Mouse (Mus musculus): Measurements from ENCODE around the gene Ube2v1. TPM values are rescaled to one million over a fixed set of nuclear protein-coding genes. Genes with fewer than 3 reads are reported as not detected.

The Ube2v1 gene
- polyA plus RNA-seq, 1 experiment from 2014 or later = 249 TPM

DNA sequence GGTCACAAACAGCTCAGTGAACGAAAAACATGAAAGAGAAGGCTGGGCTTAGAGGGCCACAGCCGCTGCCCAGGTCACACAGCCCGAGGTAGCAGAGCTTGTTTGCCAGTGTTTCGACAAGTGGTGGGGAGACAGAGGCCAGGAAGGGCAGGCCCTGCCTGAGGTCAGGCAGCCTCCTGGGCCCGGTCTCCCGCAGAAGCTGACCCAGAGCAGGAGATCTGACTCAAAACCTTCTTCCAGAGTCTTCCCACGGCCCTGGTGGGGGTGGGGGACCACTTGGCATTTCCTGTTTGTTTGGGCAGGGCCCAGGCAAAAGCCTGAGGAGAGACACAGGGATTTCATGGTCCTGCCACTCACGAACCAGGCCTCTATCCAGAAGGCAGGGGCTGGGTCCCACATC, 45.9 kb downstream of the Ube2v1 start:
- Histone ChIP-seq H3K4me2 (ENCODE audit: low read depth, low read length) (no peak overlapping the region), H3K4me1 (ENCODE audit: control insufficient read depth, insufficient read depth, low read length) (peaks cover 29% of the 10 kb centered on the region), H3K27me3 (replicated peaks; ENCODE audit: control insufficient read depth, insufficient read depth, low read length) (no peaks in the 10 kb centered on the region), H3K9me3 (ENCODE audit: control insufficient read depth, low read length) (no peaks in the 10 kb centered on the region), H3K4me3 (ENCODE audit: low read depth, low read length) (no peak overlapping the region), H3K27ac (replicated peaks; ENCODE audit: low read depth, low read length) (peak overlapping the region; percentile 53), H3K36me3 (ENCODE audit: control insufficient read depth, insufficient read depth, low read length) (no peaks in the 10 kb centered on the region), H3K9ac (ENCODE audit: low read depth, low read length) (peak overlapping the region; percentile 44; the same call in 1 of the 2 replicates)
- ATAC-seq (ENCODE audit: low read depth) (no peak), DNase-seq (ENCODE audit: low spot score) (peak; percentile 33)
- WGBS = 14% methylated on average over 8 of the region's 8 CpGs

GRCm38 (mm10) chr2:167585273-167585672, 46.6 kb downstream of the Ube2v1 start:
- H3K9me3 ChIP-seq (ENCODE audit: control insufficient read depth, low read length) = no peaks in the 10 kb centered on the region
- WGBS = 58% methylated on average over 2 of the region's 2 CpGs
- no peak overlapping the region for H3K4me3 ChIP-seq (ENCODE audit: low read depth, low read length)
- no peak overlapping the region for H3K4me2 ChIP-seq (ENCODE audit: low read depth, low read length)
- H3K27ac ChIP-seq (replicated peaks; ENCODE audit: low read depth, low read length) = no peak overlapping the region
- no peak overlapping the region for H3K9ac ChIP-seq (ENCODE audit: low read depth, low read length)
- ATAC-seq (ENCODE audit: low read depth) (no peak), DNase-seq (ENCODE audit: low spot score) (no peak)
- no peaks in the 10 kb centered on the region for H3K27me3 ChIP-seq (replicated peaks; ENCODE audit: control insufficient read depth, insufficient read depth, low read length)
- H3K4me1 ChIP-seq (ENCODE audit: control insufficient read depth, insufficient read depth, low read length) = peaks cover 29% of the 10 kb centered on the region
- no peaks in the 10 kb centered on the region for H3K36me3 ChIP-seq (ENCODE audit: control insufficient read depth, insufficient read depth, low read length)

DNA sequence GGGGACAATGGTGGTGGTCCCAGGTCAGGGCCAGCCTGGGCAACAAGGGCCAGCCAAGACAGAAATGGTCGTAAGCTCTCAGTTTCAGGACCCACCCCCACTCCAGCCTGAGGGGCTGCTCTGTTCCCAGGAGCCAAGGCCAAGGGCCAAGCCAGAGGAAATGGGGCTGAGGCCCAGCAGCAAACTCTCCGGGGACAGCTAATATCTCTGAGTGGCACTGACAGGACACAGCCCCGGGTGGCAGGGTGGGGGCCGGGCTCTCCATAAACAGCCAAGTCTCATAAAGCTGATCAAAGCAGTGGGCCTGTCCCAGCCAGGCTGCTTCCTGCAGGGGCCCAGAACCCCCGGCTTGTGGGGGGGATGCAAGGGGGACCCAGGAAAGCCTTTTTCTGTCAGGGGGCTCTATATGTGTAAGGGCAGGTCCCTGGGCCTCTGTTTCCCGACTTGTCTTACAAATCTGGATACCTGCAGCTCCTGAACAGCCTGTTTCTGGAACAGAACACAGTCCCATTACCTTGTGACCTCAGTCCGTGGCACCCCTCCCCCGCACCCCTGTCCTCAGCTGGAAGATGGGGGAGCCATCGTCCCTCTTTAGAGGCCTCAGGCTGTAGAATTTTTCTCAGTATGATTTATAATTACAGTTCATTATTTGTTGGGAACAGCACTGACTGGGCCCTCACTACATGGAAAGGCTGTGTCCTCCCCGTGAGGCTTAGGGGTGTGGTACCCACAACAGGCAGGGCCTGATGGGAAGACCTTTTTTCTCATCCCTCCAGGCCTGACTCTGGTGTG, 48.5 kb downstream of the Ube2v1 start:
- Histone ChIP-seq H3K4me3 (ENCODE audit: low read depth, low read length) (no peak overlapping the region), H3K36me3 (ENCODE audit: control insufficient read depth, insufficient read depth, low read length) (no peaks in the 10 kb centered on the region), H3K9ac (ENCODE audit: low read depth, low read length) (0 out of 2 replicates have a peak overlapping the region, but pooled peaks have one; percentile 14), H3K4me2 (ENCODE audit: low read depth, low read length) (no peak overlapping the region), H3K27me3 (replicated peaks; ENCODE audit: control insufficient read depth, insufficient read depth, low read length) (no peaks in the 10 kb centered on the region), H3K4me1 (ENCODE audit: control insufficient read depth, insufficient read depth, low read length) (peaks cover 19% of the 10 kb centered on the region), H3K9me3 (ENCODE audit: control insufficient read depth, low read length) (no peaks in the 10 kb centered on the region), H3K27ac (replicated peaks; ENCODE audit: low read depth, low read length) (peak overlapping the region; percentile 63; the same call in 1 of the 2 replicates)
- DNase-seq (ENCODE audit: low spot score) = peak; percentile 43
- WGBS = 17% methylated on average over 9 of the region's 10 CpGs
- ATAC-seq (ENCODE audit: low read depth) = no peak

GRCm38 (mm10) chr2:167578521-167578920, 53.4 kb downstream of the Ube2v1 start:
- Histone ChIP-seq H3K36me3 (ENCODE audit: control insufficient read depth, insufficient read depth, low read length) (no peaks in the 10 kb centered on the region), H3K4me2 (ENCODE audit: low read depth, low read length) (no peak overlapping the region), H3K4me3 (ENCODE audit: low read depth, low read length) (no peak overlapping the region), H3K4me1 (ENCODE audit: control insufficient read depth, insufficient read depth, low read length) (peaks cover 6% of the 10 kb centered on the region), H3K9me3 (ENCODE audit: control insufficient read depth, low read length) (no peaks in the 10 kb centered on the region), H3K27me3 (replicated peaks; ENCODE audit: control insufficient read depth, insufficient read depth, low read length) (no peaks in the 10 kb centered on the region), H3K27ac (replicated peaks; ENCODE audit: low read depth, low read length) (no peak overlapping the region), H3K9ac (ENCODE audit: low read depth, low read length) (no peak overlapping the region)
- DNase-seq (ENCODE audit: low spot score) = no peak
- no peak for ATAC-seq (ENCODE audit: low read depth)
- WGBS = 37% methylated on average over 5 of the region's 5 CpGs

DNA sequence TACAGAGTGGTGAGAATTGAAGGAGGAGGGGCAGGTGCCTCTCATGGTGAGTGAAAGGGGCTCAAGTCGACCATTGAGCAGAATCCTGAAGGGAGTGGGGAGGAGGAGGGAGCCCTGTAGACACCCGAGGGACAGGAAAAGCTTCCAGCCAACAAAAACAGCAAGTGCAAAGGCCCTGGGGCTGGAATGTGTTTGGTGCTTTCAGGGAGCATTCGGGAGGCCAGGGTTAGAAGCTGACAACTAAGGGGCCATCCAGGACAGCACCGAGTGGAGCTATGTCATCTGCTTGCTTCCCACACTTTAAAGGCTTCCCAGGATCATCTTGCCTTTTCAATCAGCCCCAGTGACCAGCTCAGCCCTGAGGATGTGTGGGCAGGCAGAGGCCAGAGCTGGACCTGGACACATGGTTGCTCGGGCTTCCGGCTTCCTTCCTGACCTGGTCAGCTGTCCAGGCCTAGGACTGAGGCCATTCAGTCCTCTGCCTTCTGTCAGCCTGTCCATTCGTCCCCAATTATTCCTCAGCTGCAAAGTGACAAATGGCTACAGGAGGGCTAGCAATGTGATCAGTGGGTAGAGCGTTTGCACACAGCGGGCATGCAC, 54.6 kb downstream of the Ube2v1 start:
- Histone ChIP-seq H3K9ac (ENCODE audit: low read depth, low read length) (no peak overlapping the region), H3K27me3 (replicated peaks; ENCODE audit: control insufficient read depth, insufficient read depth, low read length) (no peaks in the 10 kb centered on the region), H3K36me3 (ENCODE audit: control insufficient read depth, insufficient read depth, low read length) (no peaks in the 10 kb centered on the region), H3K27ac (replicated peaks; ENCODE audit: low read depth, low read length) (no peak overlapping the region), H3K4me1 (ENCODE audit: control insufficient read depth, insufficient read depth, low read length) (no peaks in the 10 kb centered on the region), H3K9me3 (ENCODE audit: control insufficient read depth, low read length) (no peaks in the 10 kb centered on the region), H3K4me2 (ENCODE audit: low read depth, low read length) (no peak overlapping the region), H3K4me3 (ENCODE audit: low read depth, low read length) (no peak overlapping the region)
- DNase-seq (ENCODE audit: low spot score) (no peak), ATAC-seq (ENCODE audit: low read depth) (no peak)
- WGBS = 51% methylated on average over 9 of the region's 9 CpGs

DNA sequence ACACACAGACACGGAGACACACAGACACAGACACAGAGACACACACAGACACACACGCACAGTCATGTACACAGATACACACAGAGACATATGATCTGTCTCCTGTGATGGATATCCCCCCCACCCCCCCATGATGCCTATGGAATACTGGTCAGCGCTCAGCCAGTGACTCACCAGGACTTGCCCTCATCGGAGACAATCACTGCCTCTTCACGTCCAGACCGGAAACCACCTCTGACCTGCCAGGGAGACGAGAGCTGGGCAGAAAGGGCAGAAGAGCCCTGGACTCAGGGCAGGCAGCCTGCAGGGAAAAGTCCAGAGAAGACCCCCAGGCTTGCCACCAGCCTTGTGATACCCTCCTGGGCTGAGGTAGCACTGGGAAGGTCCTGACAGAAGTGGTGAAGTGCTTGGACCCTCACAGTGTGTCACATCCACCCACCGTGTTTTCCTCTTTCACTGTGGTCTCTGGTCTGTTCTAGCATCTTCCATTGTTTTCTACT, 55.7 kb downstream of the Ube2v1 start:
- no peaks in the 10 kb centered on the region for H3K27me3 ChIP-seq (replicated peaks; ENCODE audit: control insufficient read depth, insufficient read depth, low read length)
- H3K36me3 ChIP-seq (ENCODE audit: control insufficient read depth, insufficient read depth, low read length) = no peaks in the 10 kb centered on the region
- no peaks in the 10 kb centered on the region for H3K4me1 ChIP-seq (ENCODE audit: control insufficient read depth, insufficient read depth, low read length)
- H3K9ac ChIP-seq (ENCODE audit: low read depth, low read length) = no peak overlapping the region
- WGBS = 74% methylated on average over 8 of the region's 8 CpGs
- ATAC-seq (ENCODE audit: low read depth) (no peak), DNase-seq (ENCODE audit: low spot score) (no peak)
- H3K4me2 ChIP-seq (ENCODE audit: low read depth, low read length) = no peak overlapping the region
- H3K9me3 ChIP-seq (ENCODE audit: control insufficient read depth, low read length) = no peaks in the 10 kb centered on the region
- no peak overlapping the region for H3K27ac ChIP-seq (replicated peaks; ENCODE audit: low read depth, low read length)
- H3K4me3 ChIP-seq (ENCODE audit: low read depth, low read length) = no peak overlapping the region

DNA sequence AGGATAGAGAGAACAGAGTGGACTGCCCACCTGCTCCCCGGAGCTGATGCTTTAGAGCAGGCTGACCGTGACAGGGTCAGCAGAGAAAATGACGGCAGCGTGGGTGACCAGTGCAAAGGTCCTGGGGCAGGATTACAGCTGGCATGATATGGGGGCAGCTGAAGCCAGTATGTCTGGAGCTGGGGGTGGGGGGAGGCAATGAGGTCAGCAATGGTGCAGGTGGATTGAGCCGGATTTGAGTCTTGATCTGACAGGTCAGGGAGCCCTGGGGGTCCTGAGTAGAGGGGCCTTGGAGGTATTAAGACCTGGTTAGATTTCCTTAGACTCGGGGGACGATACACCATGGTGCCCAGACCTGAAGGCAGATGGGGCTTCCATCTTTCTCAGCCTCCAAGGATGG, 56.3 kb downstream of the Ube2v1 start:
- ATAC-seq (ENCODE audit: low read depth) = no peak
- WGBS = 81% methylated on average over 7 of the region's 7 CpGs

GRCm38 (mm10) chr2:167574814-167575213, 57.1 kb downstream of the Ube2v1 start:
- peaks cover 3% of the 10 kb centered on the region; the same call in 1 of the 2 replicates for H3K4me1 ChIP-seq (ENCODE audit: control insufficient read depth, insufficient read depth, low read length)
- no peak overlapping the region for H3K4me3 ChIP-seq (ENCODE audit: low read depth, low read length)
- ATAC-seq (ENCODE audit: low read depth) (no peak), DNase-seq (ENCODE audit: low spot score) (no peak)
- H3K4me2 ChIP-seq (ENCODE audit: low read depth, low read length) = no peak overlapping the region
- no peaks in the 10 kb centered on the region for H3K27me3 ChIP-seq (replicated peaks; ENCODE audit: control insufficient read depth, insufficient read depth, low read length)
- H3K27ac ChIP-seq (replicated peaks; ENCODE audit: low read depth, low read length) = no peak overlapping the region
- no peak overlapping the region for H3K9ac ChIP-seq (ENCODE audit: low read depth, low read length)
- no peaks in the 10 kb centered on the region for H3K9me3 ChIP-seq (ENCODE audit: control insufficient read depth, low read length)
- no peaks in the 10 kb centered on the region for H3K36me3 ChIP-seq (ENCODE audit: control insufficient read depth, insufficient read depth, low read length)
- 60% methylated on average over 9 of the region's 9 CpGs for WGBS

More for the DNA sequence above, 56.3 kb downstream of the Ube2v1 start:
- Histone ChIP-seq H3K9me3 (ENCODE audit: control insufficient read depth, low read length) (no peaks in the 10 kb centered on the region), H3K4me2 (ENCODE audit: low read depth, low read length) (no peak overlapping the region), H3K27me3 (replicated peaks; ENCODE audit: control insufficient read depth, insufficient read depth, low read length) (no peaks in the 10 kb centered on the region), H3K27ac (replicated peaks; ENCODE audit: low read depth, low read length) (no peak overlapping the region), H3K36me3 (ENCODE audit: control insufficient read depth, insufficient read depth, low read length) (no peaks in the 10 kb centered on the region), H3K4me3 (ENCODE audit: low read depth, low read length) (no peak overlapping the region), H3K4me1 (ENCODE audit: control insufficient read depth, insufficient read depth, low read length) (peaks cover 3% of the 10 kb centered on the region; the same call in 1 of the 2 replicates), H3K9ac (ENCODE audit: low read depth, low read length) (no peak overlapping the region)
- no peak for DNase-seq (ENCODE audit: low spot score)

All from embryonic facial prominence, embryonic 14.5 days (tissue).